Mouse (Mus musculus) lung, embryonic 14.5 days (tissue): Measurements from ENCODE around the gene Cfap221. TPM values are rescaled to one million over a fixed set of nuclear protein-coding genes. Genes with fewer than 3 reads are reported as not detected.

Source experiments
- ATAC-seq: fragments of 200-750 bp; cut with Nextera tagmentation; 2 replicates; pipeline ENCODE4 v1.8.0; 2017; ENCODE audit warnings: mild to moderate bottlenecking, moderate TSS enrichment, moderate library complexity; ENCODE audit not compliant: insufficient read depth
- DNase-seq: peaks from one replicate; pipeline ENCODE4 v3.0.0-alpha.2; 2015
- H3K27ac ChIP-seq: fragments of 300-500 bp; sonication (generic); 2 replicates; pipeline ENCODE4 v1.5.1; 2014; ENCODE audit warnings: low read depth, mild to moderate bottlenecking, moderate library complexity
- H3K27me3 ChIP-seq: fragments of 300-500 bp; sonication (generic); 2 replicates; pipeline ENCODE4 v1.6.1; 2014; ENCODE audit warnings: low read length, control low read depth; ENCODE audit not compliant: insufficient read depth
- H3K36me3 ChIP-seq: fragments of 300-500 bp; sonication (generic); 2 replicates; pipeline ENCODE4 v1.6.1; 2014; ENCODE audit warnings: control low read depth; ENCODE audit not compliant: insufficient read depth
- H3K4me1 ChIP-seq: fragments of 300-500 bp; sonication (generic); 2 replicates; pipeline ENCODE4 v1.6.1; 2014; ENCODE audit warnings: antibody characterized with exemption, control low read depth; ENCODE audit not compliant: insufficient read depth
- H3K4me2 ChIP-seq: fragments of 300-500 bp; sonication (generic); 2 replicates; pipeline ENCODE4 v1.6.1; 2014; ENCODE audit warnings: mild to moderate bottlenecking
- H3K4me3 ChIP-seq: fragments of 300-500 bp; sonication (generic); 2 replicates; pipeline ENCODE4 v1.5.1; 2014; ENCODE audit warnings: low read depth, low read length
- H3K9ac ChIP-seq: fragments of 300-500 bp; sonication (generic); 2 replicates; pipeline ENCODE4 v1.6.1; 2014
- H3K9me3 ChIP-seq: fragments of 300-500 bp; sonication (generic); 2 replicates; pipeline ENCODE4 v1.6.1; 2016; ENCODE audit warnings: low read depth, low read length, control low read depth
- CTCF ChIP-seq: IDR thresholded peaks from 2 replicates; pipeline ENCODE4 v1.5.1; 2016; ENCODE audit warnings: antibody characterized with exemption, low read depth
- WGBS: fragments of 180-500 bp; shearing (Covaris S2); extraction: QIAGEN DNeasy Blood & Tissue Kit; methylation state at CpG from one replicate; pipeline ENCODE4 v1.1.7; 2014; 5-methylcytosine and 5-hydroxymethylcytosine counted together
- polyA plus RNA-seq: library from polyadenylated mRNA; unstranded; fragments of >200 nt; fragmentation: Nextera tagmentation; extraction: Ambion mirVana; gene quantifications from 2 replicates; pipeline ENCODE4 v1.2.1, GENCODE M21; 2014

The Cfap221 gene
- polyA plus RNA-seq, 1 experiment from 2014 or later = not detected

- no peak overlapping the region for H3K4me2 ChIP-seq
- no peaks in the 10 kb centered on the region for H3K36me3 ChIP-seq
- peaks cover 7% of the 10 kb centered on the region for H3K4me1 ChIP-seq
- H3K27ac ChIP-seq = no peak overlapping the region
- TF ChIP-seq CTCF = no peak
- no peak overlapping the region for H3K4me3 ChIP-seq
- 54% methylated on average over 11 of the region's 11 CpGs for WGBS
- H3K9me3 ChIP-seq = no peaks in the 10 kb centered on the region
- ATAC-seq (peak; percentile 67; the same call in 1 of the 2 replicates), DNase-seq (peak; percentile 45)
- H3K27me3 ChIP-seq = no peaks in the 10 kb centered on the region
- no peak overlapping the region for H3K9ac ChIP-seq
Observed at GRCm38 (mm10) chr1:119899195-119900123, 97.6 kb downstream of the Cfap221 start.

DNA sequence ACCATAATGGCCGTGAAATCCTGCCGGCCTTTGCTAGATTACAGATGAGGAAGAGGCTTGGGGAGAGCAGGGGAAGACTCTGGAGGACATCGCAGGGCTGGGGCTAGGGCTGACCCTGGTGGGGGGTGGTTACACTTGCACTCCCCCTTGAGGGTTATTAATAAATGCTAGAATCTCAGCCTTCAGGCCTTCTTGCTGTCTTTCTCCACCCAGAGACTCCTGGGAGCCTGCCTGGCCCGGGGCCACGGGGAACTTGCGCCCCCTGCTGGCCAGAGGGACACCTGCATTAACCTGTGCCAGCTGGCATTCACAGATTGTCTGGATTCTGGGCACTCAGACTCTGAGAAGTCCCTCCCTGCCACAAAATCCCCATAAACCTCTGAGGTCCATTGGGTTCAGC lies 102.1 kb downstream of the Cfap221 start:
- H3K36me3 ChIP-seq = no peaks in the 10 kb centered on the region
- H3K27ac ChIP-seq = no peak overlapping the region
- no peaks in the 10 kb centered on the region for H3K9me3 ChIP-seq
- ATAC-seq (peak; percentile 37; the same call in 1 of the 2 replicates), DNase-seq (peak; percentile 80)
- H3K27me3 ChIP-seq = no peaks in the 10 kb centered on the region
- H3K4me3 ChIP-seq = no peak overlapping the region
- TF ChIP-seq CTCF = peak; percentile 94
- 26% methylated on average over 6 of the region's 6 CpGs for WGBS
- H3K4me2 ChIP-seq = no peak overlapping the region
- no peak overlapping the region for H3K9ac ChIP-seq
- H3K4me1 ChIP-seq = peaks cover 7% of the 10 kb centered on the region

DNA sequence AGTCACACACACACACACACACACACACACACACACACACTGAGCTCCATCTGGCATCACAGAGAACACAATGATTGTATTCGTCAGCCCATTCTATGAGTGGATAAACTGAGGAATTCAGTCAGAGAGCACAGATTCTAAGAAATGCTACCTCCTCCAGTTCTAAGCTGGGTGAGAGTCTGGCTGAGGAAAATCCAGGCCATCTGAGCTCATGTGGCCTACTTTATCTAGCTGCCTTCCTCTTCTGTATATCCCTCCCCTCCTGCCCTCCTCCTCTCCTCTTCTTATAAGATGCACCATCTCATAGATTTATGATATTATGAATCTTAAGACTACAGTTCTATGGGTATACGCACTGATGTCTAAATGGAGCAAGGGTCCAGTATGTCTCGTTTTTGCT lies 103.4 kb downstream of the Cfap221 start:
- Histone ChIP-seq H3K4me2 (no peak overlapping the region), H3K9ac (no peak overlapping the region), H3K4me3 (no peak overlapping the region), H3K27me3 (no peaks in the 10 kb centered on the region), H3K9me3 (no peaks in the 10 kb centered on the region), H3K4me1 (no peaks in the 10 kb centered on the region), H3K36me3 (no peaks in the 10 kb centered on the region), H3K27ac (no peak overlapping the region)
- ATAC-seq (no peak), DNase-seq (no peak)
- TF ChIP-seq CTCF = no peak
- WGBS = 83% methylated on average over 3 of the region's 3 CpGs

- H3K27me3 ChIP-seq = no peaks in the 10 kb centered on the region
- peak; percentile 23 for DNase-seq
- no peaks in the 10 kb centered on the region for H3K36me3 ChIP-seq
- ATAC-seq = no peak
- no peak overlapping the region for H3K4me3 ChIP-seq
- H3K27ac ChIP-seq = no peak overlapping the region
- H3K4me2 ChIP-seq = no peak overlapping the region
- H3K9ac ChIP-seq = no peak overlapping the region
- H3K4me1 ChIP-seq = no peaks in the 10 kb centered on the region
- TF ChIP-seq CTCF = peak; percentile 27; the same call in 1 of the 2 replicates
- no peaks in the 10 kb centered on the region for H3K9me3 ChIP-seq
- WGBS = 54% methylated on average over 6 of the region's 6 CpGs
Observed at GRCm38 (mm10) chr1:119892933-119893332, 104.1 kb downstream of the Cfap221 start.

DNA sequence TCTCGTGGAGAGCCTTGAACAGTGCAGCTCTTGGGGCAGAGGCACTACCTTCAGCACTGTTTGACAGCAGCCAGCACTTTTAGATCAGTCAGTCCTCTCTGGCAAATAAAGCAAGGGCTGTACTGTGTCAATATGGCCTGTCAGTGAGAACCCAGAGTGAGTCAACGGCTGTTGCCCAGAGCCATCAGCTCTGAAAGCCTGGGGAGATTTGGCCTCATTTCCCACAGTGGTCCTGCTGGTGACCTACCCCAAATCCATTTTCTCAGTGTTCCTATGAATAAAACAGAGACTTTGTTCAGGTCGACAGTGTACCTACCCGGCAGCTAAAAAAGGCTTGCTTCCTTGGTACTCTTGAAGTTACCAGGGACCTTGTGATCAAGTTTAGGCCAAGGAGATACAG lies 105.2 kb downstream of the Cfap221 start:
- H3K27me3 ChIP-seq = no peaks in the 10 kb centered on the region
- no peak for DNase-seq
- ATAC-seq = no peak
- no peak overlapping the region for H3K9ac ChIP-seq
- TF ChIP-seq CTCF = no peak
- WGBS = 63% methylated on average over 4 of the region's 4 CpGs
- no peaks in the 10 kb centered on the region for H3K9me3 ChIP-seq
- no peak overlapping the region for H3K4me3 ChIP-seq
- no peaks in the 10 kb centered on the region for H3K4me1 ChIP-seq
- H3K27ac ChIP-seq = no peak overlapping the region
- H3K36me3 ChIP-seq = no peaks in the 10 kb centered on the region
- no peak overlapping the region for H3K4me2 ChIP-seq

GRCm38 (mm10) chr1:119891149-119891548 lies 105.9 kb downstream of the Cfap221 start:
- 79% methylated on average over 9 of the region's 9 CpGs for WGBS
- DNase-seq = no peak
- Histone ChIP-seq H3K9me3 (no peaks in the 10 kb centered on the region), H3K4me2 (no peak overlapping the region), H3K4me1 (peaks cover 4% of the 10 kb centered on the region; the same call in 1 of the 2 replicates), H3K36me3 (no peaks in the 10 kb centered on the region), H3K4me3 (no peak overlapping the region), H3K27me3 (no peaks in the 10 kb centered on the region), H3K9ac (no peak overlapping the region), H3K27ac (no peak overlapping the region)
- TF ChIP-seq CTCF = no peak
- ATAC-seq = no peak

- TF ChIP-seq CTCF = no peak
Observed at GRCm38 (mm10) chr1:119889347-119889746, 107.7 kb downstream of the Cfap221 start.

More at GRCm38 (mm10) chr1:119889347-119889746, 107.7 kb downstream of the Cfap221 start:
- H3K27me3 ChIP-seq = no peaks in the 10 kb centered on the region
- no peak overlapping the region for H3K9ac ChIP-seq
- WGBS = 60% methylated on average over 16 of the region's 16 CpGs
- ATAC-seq (no peak), DNase-seq (no peak)
- no peaks in the 10 kb centered on the region for H3K9me3 ChIP-seq
- peaks cover 10% of the 10 kb centered on the region; the same call in 1 of the 2 replicates for H3K4me1 ChIP-seq
- no peak overlapping the region for H3K27ac ChIP-seq
- H3K4me3 ChIP-seq = no peak overlapping the region
- H3K4me2 ChIP-seq = no peak overlapping the region
- no peaks in the 10 kb centered on the region for H3K36me3 ChIP-seq
